Comparison of ENCODE assay signal across 9 mouse cellular contexts in genomic region chr16:56478575-56479191, GRCm38 (mm10). TPM values are rescaled to one million over a fixed set of nuclear protein-coding genes. Genes with fewer than 3 reads are reported as not detected.
DNase-seq lines count a peak whose midpoint lies in the region; ATAC-seq lines count a peak whose summit lies in the region.
"Had no signal": no experiment of that assay in that cellular context is flagged by ENCODE, and none has a peak within 500 bp of the region (broad histone marks: within the 10 kb centered on the region; RNA-seq: fewer than 3 reads in every experiment).

No protein-coding gene starts in this region.

- 27% methylated on average over 12 of the region's 12 CpGs for WGBS in heart, embryonic 15.5 days
- 14% methylated on average over 12 of the region's 12 CpGs for WGBS in lung, embryonic 15.5 days

- 0 out of 2 replicates have a peak overlapping the region, but pooled peaks have one; percentile 12 for H3K27ac ChIP-seq in heart, embryonic 15.5 days
- H3K27ac ChIP-seq in lung, embryonic 15.5 days: peak overlapping the region; percentile 37

- H3K4me3 ChIP-seq in heart, embryonic 15.5 days: peak overlapping the region; percentile 42
- H3K4me3 ChIP-seq in lung, embryonic 15.5 days: peak overlapping the region; percentile 35
- H3K4me3 ChIP-seq: erythroblast, embryonic 14.5 days had no signal

- peak overlapping the region; percentile 49 for H3K4me2 ChIP-seq in heart, embryonic 15.5 days
- peak overlapping the region; percentile 51 for H3K4me2 ChIP-seq in lung, embryonic 15.5 days

- DNase-seq in gastrocnemius, postnatal 10 days: peak; percentile 45
- no peak for DNase-seq in gastrocnemius, adult 18-20 months (ENCODE audit: low spot score)
- DNase-seq in NIH3T3 (ENCODE audit: low read depth): peak; percentile 12
- no peak for DNase-seq in cerebellum, postnatal 4 days (ENCODE audit: low spot score in 2 of 2)
- no peak for DNase-seq in cerebellum, adult 9-10 months

- H3K4me1 ChIP-seq in heart, embryonic 15.5 days (replicated peaks): no peaks in the 10 kb centered on the region
- H3K4me1 ChIP-seq in lung, embryonic 15.5 days: no peaks in the 10 kb centered on the region

- H3K27me3 ChIP-seq in heart, embryonic 15.5 days: no peaks in the 10 kb centered on the region
- H3K27me3 ChIP-seq in lung, embryonic 15.5 days: no peaks in the 10 kb centered on the region

- H3K36me3 ChIP-seq in heart, embryonic 15.5 days: no peaks in the 10 kb centered on the region
- H3K36me3 ChIP-seq in lung, embryonic 15.5 days: no peaks in the 10 kb centered on the region

- no peaks in the 10 kb centered on the region for H3K9me3 ChIP-seq in heart, embryonic 15.5 days (replicated peaks)
- no peaks in the 10 kb centered on the region for H3K9me3 ChIP-seq in lung, embryonic 15.5 days

- no peak overlapping the region for H3K9ac ChIP-seq in heart, embryonic 15.5 days
- H3K9ac ChIP-seq in lung, embryonic 15.5 days: no peak overlapping the region

- no peak for ATAC-seq in heart, embryonic 15.5 days (replicated peaks; ENCODE audit: insufficient number of reproducible peaks, insufficient read depth, low FRiP score, low read depth)
- 0 out of 2 replicates have a peak, but pooled peaks have one; percentile 51 for ATAC-seq in lung, embryonic 15.5 days (ENCODE audit: borderline replicate concordance, extremely low read depth, low FRiP score, low TSS enrichment)
- no peak for ATAC-seq in megakaryocyte-erythroid progenitor cell, adult 5-6 weeks (replicated peaks; ENCODE audit: low FRiP score, low TSS enrichment, poor library complexity, severe bottlenecking)

RNA-seq across cellular contexts. Expression of gene Abi3bp, which starts 1.0 kb away (rescaled TPM):
- total RNA-seq in gastrocnemius, postnatal 10 days (2021): 10 to 100 TPM; 54.4 to 64.8 TPM
- 10 to 100 TPM in 1 of 2 experiments, 1 to 10 TPM in 1; 8.6 to 14.0 TPM for total RNA-seq in gastrocnemius, adult 18-20 months (2021)
- polyA plus RNA-seq in heart, embryonic 15.5 days (2015; fragmentation: Nextera tagmentation; extraction: Ambion mirVana): 6.7 and 8.1 TPM in 2 replicates
- 18.4 and 18.6 TPM in 2 replicates for polyA plus RNA-seq in lung, embryonic 15.5 days (2015; fragmentation: Nextera tagmentation; extraction: Ambion mirVana)
- total RNA-seq in megakaryocyte-erythroid progenitor cell, adult 5-6 weeks (2014; fragmentation: Nextera tagmentation): not detected in 2 replicates
- total RNA-seq in megakaryocyte-erythroid progenitor cell, adult 5-6 weeks (2017): not detected in 2 replicates
- polyA plus RNA-seq: erythroblast, embryonic 14.5 days had no signal

Comparison
In these comparisons a context has a peak if more than half of its experiments do, and no peak if none do; other contexts are left out.
1. DNase-seq: peak in gastrocnemius, postnatal 10 days (single experiment) and NIH3T3 (single experiment); none in gastrocnemius, adult 18-20 months (single experiment), cerebellum, postnatal 4 days (0 of 2) and cerebellum, adult 9-10 months (single experiment).
2. RNA of gene Abi3bp, which starts 1.0 kb away (total RNA-seq): 54.4 to 64.8 TPM in gastrocnemius, postnatal 10 days and 8.6 to 14.0 TPM in gastrocnemius, adult 18-20 months; not detected in megakaryocyte-erythroid progenitor cell, adult 5-6 weeks; every median in the first group is over 4 times any median in the second.